Mouse (Mus musculus) bone marrow, adult 2 months (tissue): ENCODE results near the gene D430041D05Rik. TPM values are rescaled to one million over a fixed set of nuclear protein-coding genes. Genes with fewer than 3 reads are reported as not detected.
"Not testable (repeated sequence)": the region's sequence is repeated elsewhere in the genome, so short reads cannot be mapped to it uniquely, and the experiment has no call there.

Source experiments
- H3K27ac ChIP-seq: fragments of 200-500 bp; 2 replicates; pipeline ENCODE4 v1.5.1; 2012; ENCODE audit warnings: low read depth, mild to moderate bottlenecking, control low read depth, inconsistent platforms, low read length; ENCODE audit not compliant: control insufficient read depth, poor library complexity, insufficient read depth
- H3K4me1 ChIP-seq: fragments of 200-500 bp; 2 replicates; pipeline ENCODE4 v1.6.1; 2011; ENCODE audit warnings: low read length; ENCODE audit not compliant: control insufficient read depth, insufficient read depth
- H3K4me3 ChIP-seq: fragments of 200-500 bp; replicated peaks from 2 replicates; pipeline ENCODE3; 2011; ENCODE audit warnings: mild to moderate bottlenecking, low read depth, low read length, control low read depth; ENCODE audit not compliant: control insufficient read depth
- CTCF ChIP-seq: fragments of 200-500 bp; IDR thresholded peaks from 2 replicates; pipeline ENCODE4 v1.5.1; 2011; ENCODE audit warnings: low read length, control low read depth; ENCODE audit not compliant: control insufficient read depth, insufficient read depth
- POLR2A ChIP-seq: fragments of 200-500 bp; IDR thresholded peaks from 2 replicates; pipeline ENCODE4 v1.6.1; 2011; ENCODE audit warnings: low read depth, mild to moderate bottlenecking, control low read depth, low read length, borderline replicate concordance; ENCODE audit not compliant: control insufficient read depth
- WGBS: fragments of 180-500 bp; shearing (Covaris S2); methylation state at CpG from one replicate; pipeline ENCODE4 v1.1.7; 2018; 5-methylcytosine and 5-hydroxymethylcytosine counted together
- polyA plus RNA-seq: library from polyadenylated mRNA; stranded (reverse); fragments of >200 nt; gene quantifications from 2 replicates; pipeline ENCODE4 v1.2.4, GENCODE M21; 2011; ENCODE audit warnings: low replicate concordance; ENCODE audit not compliant: missing spikeins, insufficient read depth, insufficient read length

D430041D05Rik gene
- polyA plus RNA-seq, 1 experiment, result not detected

DNA sequence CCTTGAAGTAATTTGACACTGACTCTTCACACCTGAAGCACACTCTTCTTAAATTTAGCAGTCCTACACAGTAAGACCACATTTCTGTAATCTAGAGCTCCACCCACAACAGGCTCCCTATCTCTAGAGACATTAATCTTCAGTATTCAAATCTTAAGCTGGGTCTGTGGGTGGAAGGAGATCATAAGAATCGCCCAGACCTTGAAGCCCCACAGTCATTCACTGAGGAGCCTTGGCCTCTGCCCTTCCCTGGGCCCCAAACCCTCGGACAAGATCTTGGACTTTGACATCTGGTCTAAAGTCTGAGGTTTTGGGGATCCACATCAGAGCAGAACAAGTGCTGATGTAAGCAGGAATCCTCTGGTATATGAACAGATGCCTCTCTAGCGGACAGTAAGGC is 287.3 kb downstream of the D430041D05Rik start:
- Histone ChIP-seq H3K4me3 (peak overlapping the region; percentile 28), H3K4me1 (peaks cover 1% of the 10 kb centered on the region; the same call in 1 of the 2 replicates), H3K27ac (no peak overlapping the region)
- TF ChIP-seq CTCF, result no peak
- TF ChIP-seq POLR2A, result no peak
- WGBS, result 38% methylated on average over 3 of the region's 3 CpGs

- Histone ChIP-seq H3K27ac (peak within 1 kb of the TSS; percentile 85), H3K4me1 (peaks cover 1% of the 10 kb centered on the region; the same call in 1 of the 2 replicates), H3K4me3 (peak within 1 kb of the TSS; percentile 28)
- 1% methylated on average over 74 of the region's 74 CpGs for WGBS
- TF ChIP-seq CTCF (no peak), POLR2A (peak; percentile 75; the same call in 1 of the 2 replicates)
Observed at GRCm38 (mm10) chr2:104122505-104123378, 288.1 kb downstream of the D430041D05Rik start, which contains the start of gene A930018P22Rik. TSS of gene A930018P22Rik (plus strand) at chr2:104122769.

DNA sequence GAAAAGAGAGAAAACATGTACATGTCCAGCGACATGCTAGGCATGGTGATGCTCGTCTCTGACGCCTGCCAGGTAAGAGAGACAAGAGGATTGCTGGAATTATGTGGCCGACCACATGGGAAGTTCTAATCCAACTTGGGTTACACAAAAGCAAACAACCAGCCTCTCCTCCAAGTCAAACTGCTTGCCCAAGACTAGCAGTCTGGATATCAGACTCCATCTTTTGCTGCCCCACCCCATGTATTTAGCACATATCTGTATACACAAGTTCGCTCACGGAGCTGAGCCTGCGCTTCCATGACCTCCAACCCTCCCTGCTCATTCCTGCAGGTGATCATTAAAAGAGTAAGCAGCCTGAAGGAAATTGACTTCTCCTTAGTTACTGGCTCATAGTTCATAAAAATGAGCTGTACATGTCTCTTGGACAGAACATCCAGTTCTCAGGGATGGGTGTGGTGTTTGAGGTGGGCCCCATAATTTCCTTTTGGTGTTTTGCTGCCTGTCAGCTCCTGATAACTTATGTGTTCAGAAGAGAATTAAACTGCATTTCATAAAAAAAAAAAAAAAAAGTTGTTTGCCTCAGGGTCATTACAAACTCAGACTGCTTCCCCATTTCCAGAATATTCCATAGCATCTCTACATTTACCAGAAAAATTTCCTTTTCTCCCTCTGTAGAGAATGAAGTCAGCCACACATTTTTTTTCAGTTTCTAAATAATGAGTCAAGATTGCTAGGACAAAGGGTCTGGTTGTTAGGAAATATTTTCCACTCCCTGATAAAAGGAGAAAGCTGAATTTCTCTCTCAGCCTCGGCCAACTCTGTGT is 288.9 kb downstream of the D430041D05Rik start:
- peaks cover 1% of the 10 kb centered on the region; the same call in 1 of the 2 replicates for H3K4me1 ChIP-seq
- peak overlapping the region; percentile 85 for H3K27ac ChIP-seq
- TF ChIP-seq POLR2A, result no peak
- no peak for TF ChIP-seq CTCF
- WGBS, result 56% methylated on average over 8 of the region's 8 CpGs
- no peak overlapping the region for H3K4me3 ChIP-seq

DNA sequence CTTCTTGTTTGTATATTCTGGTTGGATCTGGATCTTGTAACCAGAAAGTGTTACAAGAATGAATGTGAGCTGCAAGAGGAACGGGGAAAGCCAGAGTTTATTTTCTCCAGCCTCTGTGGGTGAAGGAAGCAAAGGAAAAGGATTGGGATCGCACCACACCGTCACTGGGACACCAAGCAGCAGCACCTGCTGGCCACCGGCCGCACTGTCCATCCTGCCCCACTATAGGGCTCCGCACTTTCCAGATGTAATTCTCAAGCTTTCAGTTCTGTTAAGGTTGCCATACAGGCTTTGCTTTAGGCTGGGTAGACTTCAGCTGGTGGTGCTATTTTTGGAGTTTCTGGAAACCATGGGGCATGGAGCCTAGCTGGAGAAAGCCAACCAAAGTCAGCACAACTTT is 290.5 kb downstream of the D430041D05Rik start:
- no peak overlapping the region for H3K4me3 ChIP-seq
- H3K27ac ChIP-seq, result peak overlapping the region; percentile 25; the same call in 1 of the 2 replicates
- WGBS, result 90% methylated on average over 6 of the region's 6 CpGs
- TF ChIP-seq POLR2A, result no peak
- no peak for TF ChIP-seq CTCF
- peaks cover 1% of the 10 kb centered on the region; the same call in 1 of the 2 replicates for H3K4me1 ChIP-seq

GRCm38 (mm10) chr2:104119097-104119496 is 291.7 kb downstream of the D430041D05Rik start:
- Histone ChIP-seq H3K4me3 (no peak overlapping the region), H3K4me1 (peaks cover 1% of the 10 kb centered on the region; the same call in 1 of the 2 replicates), H3K27ac (no peak overlapping the region)
- no peak for TF ChIP-seq CTCF
- TF ChIP-seq POLR2A, result no peak
- 89% methylated on average over 1 of the region's 1 CpGs for WGBS

DNA sequence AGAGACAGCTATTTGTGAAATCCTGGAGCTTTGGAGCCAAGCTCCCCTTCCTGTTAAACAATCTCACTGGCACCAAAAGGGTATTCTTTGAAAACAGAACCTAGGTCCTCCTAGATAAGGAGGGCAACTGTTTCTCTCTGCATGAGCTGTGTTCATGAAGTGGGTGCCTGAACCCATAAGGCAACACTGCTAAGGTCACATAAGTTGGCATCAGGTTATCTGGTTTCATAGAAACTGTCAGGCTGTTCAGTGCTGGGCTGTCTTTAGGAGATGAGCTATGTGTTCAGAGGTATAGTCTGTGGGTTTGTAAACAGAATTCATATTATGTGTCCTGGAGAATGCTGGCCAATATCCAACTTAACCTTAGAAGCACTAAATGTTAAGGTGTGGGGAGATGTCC is 293.6 kb downstream of the D430041D05Rik start:
- not testable (repeated sequence) for H3K4me3 ChIP-seq, H3K27ac ChIP-seq, H3K4me1 ChIP-seq

DNA sequence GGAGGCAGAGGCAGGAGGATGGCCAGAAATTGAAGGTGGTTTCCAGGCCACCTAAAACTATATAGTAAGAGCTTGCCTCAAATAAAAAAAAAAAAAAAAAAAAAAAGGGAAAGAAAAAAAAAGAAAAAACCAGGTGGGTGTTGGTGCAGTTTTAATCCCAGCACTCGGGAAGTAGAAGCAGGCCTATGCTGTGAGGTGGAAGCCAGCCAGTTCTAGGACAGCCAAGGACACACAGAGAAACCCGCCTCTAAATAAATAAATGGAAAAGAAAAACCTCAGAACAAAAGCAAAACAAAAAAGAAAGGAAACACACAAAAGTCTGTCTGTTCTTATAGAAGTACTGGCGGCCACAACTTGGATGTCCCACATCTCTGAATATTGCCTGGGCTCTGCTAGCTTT is 295.9 kb downstream of the D430041D05Rik start:
- H3K4me3 ChIP-seq, result no peak overlapping the region
- WGBS, result 86% methylated on average over 3 of the region's 3 CpGs
- TF ChIP-seq CTCF (no peak), POLR2A (no peak)
- no peak overlapping the region for H3K27ac ChIP-seq
- no peaks in the 10 kb centered on the region for H3K4me1 ChIP-seq

GRCm38 (mm10) chr2:104113563-104113962 is 297.2 kb downstream of the D430041D05Rik start:
- H3K4me3 ChIP-seq, H3K27ac ChIP-seq, H3K4me1 ChIP-seq: not testable (repeated sequence)

- H3K27ac ChIP-seq, H3K4me3 ChIP-seq, H3K4me1 ChIP-seq: not testable (repeated sequence)
- WGBS, result no CpG with 5 or more reads among the region's 1 CpGs
Observed at GRCm38 (mm10) chr2:104111170-104111797, 299.5 kb downstream of the D430041D05Rik start.
